Mouse (Mus musculus): Measurements from ENCODE around the gene Fam13c.

GRCm38 (mm10) chr10:70402006-70402405, 38.3 kb upstream of the Fam13c start:
- no peak for TF ChIP-seq CTCF (IDR thresholded peaks at IDR 0.05)
- TF ChIP-seq EP300 (IDR thresholded peaks at IDR 0.05): no peak
